Mouse (Mus musculus): Measurements from ENCODE around the gene Tex14. TPM values are rescaled to one million over a fixed set of nuclear protein-coding genes. Genes with fewer than 3 reads are reported as not detected.
A peak's percentile ranks its signal among the peaks of the same experiment; 100 is the strongest.

The Tex14 gene
- total and polyA plus RNA-seq, 3 experiments = 0.42 TPM; not detected in 1

- TF ChIP-seq MAX (IDR thresholded peaks at IDR 0.05; ENCODE audit: low read length) (peak; percentile 10; the same call in 1 of the 2 replicates), ZNF384 (IDR thresholded peaks at IDR 0.05; ENCODE audit: low read depth, low read length) (no peak), RAD21 (IDR thresholded peaks at IDR 0.05; ENCODE audit: low read depth, low read length) (no peak), RCOR1 (IDR thresholded peaks at IDR 0.05; ENCODE audit: low read depth, low read length) (no peak), USF1 (IDR thresholded peaks at IDR 0.05; ENCODE audit: low read depth, low read length) (no peak), SIN3A (IDR thresholded peaks at IDR 0.05; ENCODE audit: low read length) (peak; percentile 80), SMC3 (IDR thresholded peaks at IDR 0.05; ENCODE audit: low read depth, low read length) (no peak), MXI1 (IDR thresholded peaks at IDR 0.05; ENCODE audit: low read depth, low read length) (peak; percentile 54), ZMIZ1 (IDR thresholded peaks at IDR 0.05; ENCODE audit: low read depth, low read length) (no peak), NELFE (IDR thresholded peaks at IDR 0.05; ENCODE audit: low read depth, low read length) (peak; percentile 55), POLR2A (IDR thresholded peaks at IDR 0.05; ENCODE audit: control insufficient read depth in 1 of 2, insufficient read depth in 1 of 2, low read depth in 1 of 2, low read length in 2 of 2, poor library complexity in 1 of 2) (peak; percentile 55 to 81; a peak in 2 of 4 replicates)
These were observed 46.3 kb upstream of the Tex14 start, which contains the start of gene Ppm1e (continued) for GRCm38 (mm10) chr11:87358331-87359261.

GRCm38 (mm10) chr11:87359262-87359612 lies 45.6 kb upstream of the Tex14 start:
- H3K4me3 ChIP-seq (ENCODE audit: control insufficient read depth in 1 of 2, insufficient read depth in 1 of 2, low read depth in 2 of 2, low read length in 2 of 2) = peak overlapping the region; percentile 82 to 97
- H3K9ac ChIP-seq (ENCODE audit: control insufficient read depth, low read depth, low read length, poor library complexity, severe bottlenecking) = peak overlapping the region; percentile 80
- DNase-seq (ENCODE audit: low read depth, low spot score) = no peak
- peaks cover 5% of the 10 kb centered on the region; the same call in 1 of the 2 replicates for H3K79me2 ChIP-seq (ENCODE audit: control insufficient read depth, insufficient read depth, low read length, poor library complexity)
- peak overlapping the region; percentile 12; the same call in 1 of the 2 replicates for H3K27ac ChIP-seq (ENCODE audit: control insufficient read depth, low read depth, low read length)
- H3K27me3 ChIP-seq (ENCODE audit: control insufficient read depth in 1 of 2, insufficient read depth in 2 of 2, low read length in 2 of 2) = no peaks in the 10 kb centered on the region
- no peaks in the 10 kb centered on the region for H3K9me3 ChIP-seq (replicated peaks; ENCODE audit: insufficient read depth, low read length)
- peaks cover 0 to 13% of the 10 kb centered on the region in 2 experiments; a peak in 2 of 4 replicates for H3K36me3 ChIP-seq (ENCODE audit: control insufficient read depth in 1 of 2, insufficient read depth in 2 of 2, low read length in 2 of 2)
- TF ChIP-seq GATA1 (IDR thresholded peaks at IDR 0.05; ENCODE audit: low read depth, low read length) (peak; percentile 68), E2F4 (IDR thresholded peaks at IDR 0.05; ENCODE audit: borderline replicate concordance, low read depth, low read length) (no peak), POLR2AphosphoS2 (IDR thresholded peaks at IDR 0.05; ENCODE audit: low read length) (no peak), CHD1 (IDR thresholded peaks at IDR 0.05; ENCODE audit: low read depth, low read length) (no peak), SMC3 (IDR thresholded peaks at IDR 0.05; ENCODE audit: low read depth, low read length) (no peak)
- H3K4me1 ChIP-seq (ENCODE audit: control insufficient read depth in 1 of 2, insufficient read depth in 2 of 2, low read length in 2 of 2) = peaks cover 2% of the 10 kb centered on the region in 2 experiments; a peak in 2 of 4 replicates

- TF ChIP-seq MAX (IDR thresholded peaks at IDR 0.05; ENCODE audit: low read length) (no peak), TCF12 (IDR thresholded peaks at IDR 0.05; ENCODE audit: low read depth, low read length) (no peak), TBP (IDR thresholded peaks at IDR 0.05; ENCODE audit: low read depth, low read length) (no peak), E2F4 (IDR thresholded peaks at IDR 0.05; ENCODE audit: borderline replicate concordance, low read depth, low read length) (no peak), KAT2A (conservative IDR thresholded peaks at IDR 0.05; ENCODE audit: low read depth, low read length) (no peak)
- Histone ChIP-seq H3K4me1 (ENCODE audit: control insufficient read depth in 1 of 2, insufficient read depth in 2 of 2, low read length in 2 of 2) (0 out of 4 replicates have a peak, but pooled peaks cover 0 to 2% of the 10 kb centered on the region in 2 experiments), H3K4me3 (ENCODE audit: control insufficient read depth in 1 of 2, insufficient read depth in 1 of 2, low read depth in 2 of 2, low read length in 2 of 2) (no peak overlapping the region), H3K36me3 (ENCODE audit: control insufficient read depth in 1 of 2, insufficient read depth in 2 of 2, low read length in 2 of 2) (peaks cover 0 to 2% of the 10 kb centered on the region in 2 experiments; a peak in 1 of 4 replicates), H3K27me3 (ENCODE audit: control insufficient read depth in 1 of 2, insufficient read depth in 2 of 2, low read length in 2 of 2) (no peaks in the 10 kb centered on the region), H3K79me2 (ENCODE audit: control insufficient read depth, insufficient read depth, low read length, poor library complexity) (no peaks in the 10 kb centered on the region), H3K9ac (ENCODE audit: control insufficient read depth, low read depth, low read length, poor library complexity, severe bottlenecking) (no peak overlapping the region), H3K9me3 (replicated peaks; ENCODE audit: insufficient read depth, low read length) (no peaks in the 10 kb centered on the region), H3K27ac (ENCODE audit: control insufficient read depth, low read depth, low read length) (no peak overlapping the region)
- DNase-seq (ENCODE audit: low read depth, low spot score) = no peak
These were observed 39.7 kb upstream of the Tex14 start for GRCm38 (mm10) chr11:87365120-87365519.
